ENCODE assay signal across 12 mouse cellular contexts in the genomic region with DNA sequence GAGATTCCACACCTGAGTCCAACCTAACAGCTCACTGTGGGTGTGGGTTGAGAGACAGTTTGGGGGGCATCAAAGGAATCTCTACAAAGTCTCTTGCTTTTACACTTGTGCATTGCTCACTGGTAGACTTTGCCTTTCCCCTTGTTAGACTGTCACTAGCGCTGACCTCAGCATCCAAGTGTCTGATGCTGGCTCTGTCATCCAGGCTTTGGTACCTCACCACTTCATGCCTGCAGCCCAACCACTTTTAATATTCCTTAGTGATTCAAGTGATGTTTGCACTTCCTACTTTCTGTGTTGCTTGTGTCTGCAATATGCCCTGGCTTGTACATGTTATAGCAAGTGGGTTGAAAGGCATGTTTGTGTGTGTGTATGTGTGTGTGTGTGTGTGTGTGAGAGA.
DNase-seq lines count a peak whose midpoint lies in the region; ATAC-seq lines count a peak whose summit lies in the region.
"Had no signal": no experiment of that assay in that cellular context is flagged by ENCODE, and none has a peak within 500 bp of the region (broad histone marks: within the 10 kb centered on the region; RNA-seq: fewer than 3 reads in every experiment).

No protein-coding gene starts in this region.

- H3K9ac ChIP-seq in limb, embryonic 12.5 days (replicated peaks): no peak overlapping the region
- H3K9ac ChIP-seq in embryonic facial prominence, embryonic 14.5 days (ENCODE audit: low read depth, low read length): no peak overlapping the region
- H3K9ac ChIP-seq in limb, embryonic 15.5 days: no peak overlapping the region
- H3K9ac ChIP-seq: liver, embryonic 13.5 days had no signal

- H3K27me3 ChIP-seq in heart, embryonic 10.5 days (ENCODE audit: insufficient read depth, poor library complexity, severe bottlenecking): no peaks in the 10 kb centered on the region
- no peaks in the 10 kb centered on the region for H3K27me3 ChIP-seq in limb, embryonic 12.5 days
- H3K27me3 ChIP-seq in limb, embryonic 10.5 days (ENCODE audit: low read depth, poor library complexity, severe bottlenecking): no peaks in the 10 kb centered on the region
- H3K27me3 ChIP-seq in embryonic facial prominence, embryonic 14.5 days (replicated peaks; ENCODE audit: control insufficient read depth, insufficient read depth, low read length): no peaks in the 10 kb centered on the region
- no peaks in the 10 kb centered on the region for H3K27me3 ChIP-seq in limb, embryonic 15.5 days
- H3K27me3 ChIP-seq: liver, embryonic 13.5 days; Patski had no signal

- 54% methylated on average over 1 of the region's 1 CpGs for WGBS in heart, embryonic 10.5 days
- 86% methylated on average over 1 of the region's 1 CpGs for WGBS in limb, embryonic 12.5 days
- WGBS in limb, embryonic 10.5 days: 91% methylated on average over 1 of the region's 1 CpGs
- 44% methylated on average over 1 of the region's 1 CpGs for WGBS in embryonic facial prominence, embryonic 14.5 days
- WGBS in limb, embryonic 15.5 days: 86% methylated on average over 1 of the region's 1 CpGs

- peaks cover 41% of the 10 kb centered on the region for H3K4me1 ChIP-seq in heart, embryonic 10.5 days
- H3K4me1 ChIP-seq in limb, embryonic 12.5 days (replicated peaks): peaks cover 40% of the 10 kb centered on the region
- peaks cover 33% of the 10 kb centered on the region for H3K4me1 ChIP-seq in limb, embryonic 10.5 days
- peaks cover 32% of the 10 kb centered on the region for H3K4me1 ChIP-seq in embryonic facial prominence, embryonic 14.5 days (ENCODE audit: control insufficient read depth, insufficient read depth, low read length)
- H3K4me1 ChIP-seq in limb, embryonic 15.5 days: peaks cover 39% of the 10 kb centered on the region

- H3K9me3 ChIP-seq in heart, embryonic 10.5 days: no peaks in the 10 kb centered on the region
- H3K9me3 ChIP-seq in limb, embryonic 12.5 days: no peaks in the 10 kb centered on the region
- H3K9me3 ChIP-seq in limb, embryonic 10.5 days (replicated peaks): no peaks in the 10 kb centered on the region
- no peaks in the 10 kb centered on the region for H3K9me3 ChIP-seq in embryonic facial prominence, embryonic 14.5 days (ENCODE audit: control insufficient read depth, low read length)
- H3K9me3 ChIP-seq in limb, embryonic 15.5 days: no peaks in the 10 kb centered on the region
- H3K9me3 ChIP-seq: liver, embryonic 13.5 days had no signal

- H3K4me2 ChIP-seq in limb, embryonic 12.5 days: no peak overlapping the region
- no peak overlapping the region for H3K4me2 ChIP-seq in embryonic facial prominence, embryonic 14.5 days (ENCODE audit: low read depth, low read length)
- no peak overlapping the region; the same call in 1 of the 2 replicates for H3K4me2 ChIP-seq in limb, embryonic 15.5 days

- H3K36me3 ChIP-seq in heart, embryonic 10.5 days: 0 out of 2 replicates have a peak, but pooled peaks cover 9% of the 10 kb centered on the region
- H3K36me3 ChIP-seq in limb, embryonic 12.5 days: no peaks in the 10 kb centered on the region
- no peaks in the 10 kb centered on the region for H3K36me3 ChIP-seq in limb, embryonic 10.5 days
- no peaks in the 10 kb centered on the region for H3K36me3 ChIP-seq in embryonic facial prominence, embryonic 14.5 days (ENCODE audit: control insufficient read depth, insufficient read depth, low read length)
- H3K36me3 ChIP-seq in limb, embryonic 15.5 days: no peaks in the 10 kb centered on the region
- H3K36me3 ChIP-seq: liver, embryonic 13.5 days had no signal

- H3K27ac ChIP-seq in heart, embryonic 10.5 days: peak overlapping the region; percentile 93
- H3K27ac ChIP-seq in limb, embryonic 12.5 days: peak overlapping the region; percentile 93
- H3K27ac ChIP-seq in limb, embryonic 10.5 days: no peak overlapping the region
- H3K27ac ChIP-seq in embryonic facial prominence, embryonic 14.5 days (replicated peaks; ENCODE audit: low read depth, low read length): peak overlapping the region; percentile 83; the same call in 1 of the 2 replicates
- peak overlapping the region; percentile 91 for H3K27ac ChIP-seq in limb, embryonic 15.5 days
- H3K27ac ChIP-seq: liver, embryonic 13.5 days had no signal

- no peak for ATAC-seq in limb, embryonic 12.5 days (ENCODE audit: insufficient number of reproducible peaks, insufficient read depth, low FRiP score, low TSS enrichment, low read depth)
- ATAC-seq in embryonic facial prominence, embryonic 14.5 days (ENCODE audit: low read depth): no peak
- ATAC-seq in limb, embryonic 15.5 days (ENCODE audit: insufficient number of reproducible peaks, low FRiP score, low TSS enrichment, low read depth): no peak
- ATAC-seq: CD4-positive, CD25-positive, alpha-beta regulatory T cell, adult 4 months; Patski had no signal

- H3K4me3 ChIP-seq in heart, embryonic 10.5 days: no peak overlapping the region
- H3K4me3 ChIP-seq in limb, embryonic 12.5 days (replicated peaks): no peak overlapping the region
- H3K4me3 ChIP-seq in limb, embryonic 10.5 days: no peak overlapping the region
- no peak overlapping the region for H3K4me3 ChIP-seq in embryonic facial prominence, embryonic 14.5 days (ENCODE audit: low read depth, low read length)
- H3K4me3 ChIP-seq in limb, embryonic 15.5 days: no peak overlapping the region
- H3K4me3 ChIP-seq: liver, embryonic 13.5 days had no signal

- no peak for DNase-seq in heart, embryonic 10.5 days (ENCODE audit: low spot score)
- no peak for DNase-seq in heart, adult 18-20 months
- DNase-seq in limb, embryonic 10.5 days (ENCODE audit: low spot score): no peak
- DNase-seq in embryonic facial prominence, embryonic 14.5 days (ENCODE audit: low spot score): peak; percentile 36
- no peak for DNase-seq in adrenal gland, adult 8-10 months
- no peak for DNase-seq in yolk sac, embryonic 10.5 days (ENCODE audit: low spot score)
- DNase-seq: adrenal gland, postnatal 10 days; liver, embryonic 13.5 days had no signal
